Mouse (Mus musculus): ENCODE data around the gene Slc25a21.

DNA sequence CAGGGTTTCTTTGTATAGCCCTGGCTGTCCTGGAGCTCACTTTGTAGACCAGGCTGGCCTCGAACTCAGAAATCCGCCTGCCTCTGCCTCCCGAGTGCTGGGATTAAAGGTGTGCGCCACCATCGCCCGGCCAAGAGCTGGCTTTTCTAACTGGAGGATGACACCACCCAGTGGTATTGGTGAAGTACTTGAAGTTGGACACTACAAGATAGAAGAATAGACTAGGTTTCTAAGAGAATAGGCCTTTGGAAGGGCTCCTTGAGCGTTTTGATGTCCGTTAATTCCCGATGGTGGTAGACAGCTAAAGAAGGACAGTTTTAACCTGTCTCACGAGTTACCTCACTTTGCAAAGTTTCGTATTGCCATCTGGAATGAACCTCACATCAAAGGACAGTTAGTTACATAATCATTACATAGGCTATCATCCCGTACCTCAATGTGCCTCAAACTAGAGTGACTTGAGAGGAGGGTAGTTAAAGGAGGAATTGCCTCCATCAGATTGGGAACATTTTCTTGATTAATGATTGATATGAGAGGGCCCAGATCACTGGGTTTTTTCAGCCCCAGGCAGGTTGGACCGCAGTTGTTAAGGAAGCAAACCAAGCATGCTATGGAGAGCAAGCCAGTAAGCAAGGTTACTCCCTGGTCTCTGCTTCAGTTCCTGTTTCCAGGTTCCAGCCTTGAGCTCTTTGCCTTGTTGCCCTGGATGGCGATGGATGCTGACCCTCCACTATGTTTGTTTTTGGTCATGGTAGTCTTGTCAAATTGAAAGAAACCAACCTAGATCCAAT, 34.0 kb upstream of the Slc25a21 start:
- TF ChIP-seq POLR2A (IDR thresholded peaks at IDR 0.05; ENCODE audit: low read depth, low read length), result no peak
- TF ChIP-seq CTCF (IDR thresholded peaks at IDR 0.05; ENCODE audit: extremely low read depth, insufficient read depth, insufficient read length, insufficient replicate concordance), result no peak

Measured in spleen, adult 2 months (tissue).